Mouse (Mus musculus) liver, adult 2 months (tissue): ENCODE results near the gene Tapbp.

Source experiments
- CTCF ChIP-seq: fragments of 200-500 bp; IDR thresholded peaks from 2 replicates; pipeline ENCODE4 v1.5.1; 2011; ENCODE audit warnings: low read depth, low read length, control low read depth
- POLR2A ChIP-seq: fragments of 200-500 bp; IDR thresholded peaks from 2 replicates; pipeline ENCODE4 v1.6.1; 2011; ENCODE audit warnings: low read length, control low read depth; ENCODE audit not compliant: insufficient read depth; ENCODE audit errors: extremely low read depth

- TF ChIP-seq CTCF (no peak), POLR2A (no peak)
These were observed 25.3 kb downstream of the Tapbp start for GRCm38 (mm10) chr17:33940981-33941380.
